Mouse (Mus musculus) adipose tissue, adult 10 weeks (tissue): Measurements from ENCODE around the gene Sla2. TPM values are rescaled to one million over a fixed set of nuclear protein-coding genes. Genes with fewer than 3 reads are reported as not detected.

Source experiments
- polyA plus RNA-seq: library from polyadenylated mRNA; stranded (reverse); fragments of 350-450 nt; fragmentation: Illumina TruSeq; extraction: RNeasy Lipid Tissue Mini Kit (QIAGEN cat#74804); gene quantifications from one replicate; pipeline ENCODE4 v1.2.3, GENCODE M21; 2014; ENCODE audit warnings: low read depth, low replicate concordance

Gene Sla2
- 0.11 TPM for polyA plus RNA-seq

DNA sequence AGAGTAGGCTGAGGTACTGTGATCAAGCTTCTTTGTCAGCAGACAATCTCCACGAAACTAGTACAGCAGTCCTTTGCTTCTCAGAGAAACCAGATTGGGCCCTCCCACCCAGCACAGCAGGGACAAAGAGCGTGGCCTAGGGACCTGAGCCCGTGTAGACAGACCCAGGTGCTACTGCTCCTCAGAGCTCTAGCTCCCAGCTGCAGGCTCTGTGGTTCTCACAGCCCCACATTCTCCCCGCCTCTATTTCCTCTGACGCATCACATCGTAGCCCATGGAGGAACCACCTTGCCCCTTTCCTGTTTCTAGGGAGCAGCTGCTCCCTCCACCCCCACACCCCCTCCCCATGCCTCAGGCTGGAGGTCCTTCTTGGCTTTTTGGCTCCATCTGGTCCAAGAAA, at the start of gene Sla2:
Gene Sla2 (minus strand): TSS at position 176 of the 400 bp plus-strand sequence.

DNA sequence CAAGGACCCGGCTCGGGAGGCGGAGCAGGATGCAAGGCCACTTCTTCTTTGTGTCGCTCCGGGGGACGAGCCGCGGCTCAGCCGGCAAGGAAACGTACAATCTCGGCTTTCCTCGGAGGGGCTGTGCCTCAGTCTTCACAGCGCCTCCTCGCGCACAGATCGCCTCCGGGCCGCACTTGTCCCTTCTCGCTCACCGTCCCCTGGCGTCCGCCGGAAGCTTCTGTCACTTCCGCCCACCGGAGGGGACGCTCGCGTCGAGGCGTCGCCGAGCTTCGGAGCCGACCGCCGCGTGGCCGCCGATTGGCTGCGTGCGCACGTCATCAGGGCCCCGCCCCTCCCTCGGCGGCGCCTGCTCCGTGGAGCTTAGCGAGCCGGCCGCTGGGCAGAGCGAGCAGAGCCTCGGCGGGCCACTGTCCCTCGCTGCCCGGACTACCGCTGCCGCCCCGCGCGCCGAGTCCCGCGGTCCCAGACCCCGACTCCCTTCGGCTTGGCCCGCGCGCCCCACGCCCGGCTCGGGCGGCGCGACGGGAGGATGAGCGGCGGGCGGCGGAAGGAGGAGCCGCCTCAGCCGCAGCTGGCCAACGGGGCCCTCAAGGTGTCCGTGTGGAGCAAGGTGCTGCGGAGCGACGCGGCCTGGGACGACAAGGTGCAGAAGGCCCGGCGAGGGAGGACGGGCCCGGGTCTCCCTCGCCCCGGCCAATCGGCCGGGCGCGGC, 24.1 kb downstream of the Sla2 start, which contains the start of gene Rab5if:
Gene Rab5if (plus strand): TSS at position 357 of the 715 bp plus-strand sequence.

DNA sequence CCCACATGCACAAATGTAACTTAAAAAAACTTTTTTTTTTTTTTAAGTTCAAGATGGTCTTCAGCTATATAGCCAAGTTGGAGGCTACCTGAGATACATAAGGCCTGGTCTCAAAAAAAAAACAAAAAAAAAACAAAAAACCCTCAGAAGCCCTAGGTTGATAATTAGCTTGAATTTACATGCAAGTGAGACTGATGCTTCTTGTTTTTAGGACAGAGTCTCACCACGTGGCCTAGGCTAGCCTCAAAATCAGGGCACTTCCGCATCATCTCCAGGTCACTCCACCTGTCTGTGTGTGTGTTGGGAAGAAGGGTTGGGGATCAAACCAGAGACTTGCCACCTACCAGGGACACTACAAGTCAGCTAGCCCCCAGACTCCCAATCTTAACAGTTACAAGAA, 29.2 kb downstream of the Sla2 start, which contains the start of gene 4930518I15Rik:
Gene 4930518I15Rik (minus strand): TSS at position 112 of the 400 bp plus-strand sequence.

DNA sequence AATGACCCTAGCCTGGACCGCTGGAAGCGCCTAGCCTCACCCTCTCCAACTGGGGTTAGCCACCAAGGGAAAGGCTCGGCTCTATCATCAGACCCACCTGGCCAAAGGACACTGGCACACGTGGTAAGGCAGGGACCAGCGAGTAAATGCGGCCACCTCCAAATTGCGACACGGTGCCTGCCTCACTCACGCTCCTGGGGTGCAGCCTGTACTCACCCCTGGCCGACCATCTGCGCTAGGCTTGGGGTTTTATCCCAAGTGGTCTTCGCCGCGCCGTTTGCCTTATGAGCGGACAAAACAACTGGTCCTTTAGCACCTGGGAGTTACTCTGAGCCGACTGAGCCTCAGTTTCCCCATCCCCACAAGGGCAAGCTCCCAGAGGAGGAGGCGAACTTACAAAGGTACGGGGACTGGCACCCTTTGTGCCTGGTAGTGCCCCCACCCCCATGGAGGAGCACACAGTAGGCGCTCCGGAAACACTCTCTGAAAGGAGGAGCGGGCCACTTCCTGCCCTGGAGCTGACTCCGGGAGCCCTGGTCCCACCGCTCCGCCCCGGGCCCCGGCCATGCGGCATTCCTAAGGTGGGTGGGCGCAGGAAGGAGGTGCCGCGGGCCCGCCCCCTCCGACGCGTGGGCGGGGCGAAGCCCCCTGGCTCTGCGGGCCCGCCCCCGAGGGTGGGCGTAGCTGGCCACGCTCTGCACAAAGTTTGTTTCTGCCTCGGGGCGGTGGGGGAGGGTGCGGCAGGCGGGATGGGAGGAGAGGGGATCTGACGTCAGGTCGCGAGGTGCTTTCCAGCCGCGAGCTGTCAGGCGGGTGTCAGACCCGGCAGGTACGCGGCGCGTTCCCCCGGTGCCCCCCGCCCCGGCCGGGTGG, 47.4 kb downstream of the Sla2 start, which contains the start of gene Tgif2:
Gene Tgif2 (plus strand): TSS at position 689 of the 873 bp plus-strand sequence.

Other genes starting within 250 kb of the Sla2 start
- gene Myl9, start 111.8 kb downstream of the Sla2 start, polyA plus RNA-seq: 348 TPM
- 4.2 TPM for gene Tgif2, start 47.2 kb downstream of the Sla2 start, polyA plus RNA-seq
- 2.0 TPM for gene 4930518I15Rik, start 29.2 kb downstream of the Sla2 start, polyA plus RNA-seq
- 68.6 TPM for gene Rab5if, start 24.1 kb downstream of the Sla2 start, polyA plus RNA-seq
- 40.8 TPM for gene Ndrg3, start 104.9 kb upstream of the Sla2 start, polyA plus RNA-seq
- gene Dsn1, start 120.0 kb upstream of the Sla2 start, polyA plus RNA-seq: 4.3 TPM
- 7.0 TPM for gene Soga1, start 192.1 kb upstream of the Sla2 start, polyA plus RNA-seq
- gene Tldc2, start 199.9 kb upstream of the Sla2 start, polyA plus RNA-seq: not detected
- gene Samhd1, start 248.1 kb upstream of the Sla2 start, polyA plus RNA-seq: 47.1 TPM